Mouse (Mus musculus): ENCODE measurements around the gene Lamtor3.

- TF ChIP-seq MEF2A (IDR thresholded peaks at IDR 0.05; ENCODE audit: extremely low read depth, insufficient replicate concordance, low read depth, low read length, poor library complexity, severe bottlenecking): no peak
- TF ChIP-seq CTCF (IDR thresholded peaks at IDR 0.05 in 2 of 3, conservative IDR thresholded peaks at IDR 0.05 in 1 of 3; ENCODE audit: control insufficient read depth in 1 of 3, insufficient read depth in 1 of 3, low read depth in 2 of 3, low read length in 3 of 3, poor library complexity in 1 of 3, severe bottlenecking in 1 of 3): no peak
These were observed 38.1 kb upstream of the Lamtor3 start for GRCm38 (mm10) chr3:137880109-137880748.
